10 mouse cellular contexts compared by ENCODE assay signal in the genomic region with DNA sequence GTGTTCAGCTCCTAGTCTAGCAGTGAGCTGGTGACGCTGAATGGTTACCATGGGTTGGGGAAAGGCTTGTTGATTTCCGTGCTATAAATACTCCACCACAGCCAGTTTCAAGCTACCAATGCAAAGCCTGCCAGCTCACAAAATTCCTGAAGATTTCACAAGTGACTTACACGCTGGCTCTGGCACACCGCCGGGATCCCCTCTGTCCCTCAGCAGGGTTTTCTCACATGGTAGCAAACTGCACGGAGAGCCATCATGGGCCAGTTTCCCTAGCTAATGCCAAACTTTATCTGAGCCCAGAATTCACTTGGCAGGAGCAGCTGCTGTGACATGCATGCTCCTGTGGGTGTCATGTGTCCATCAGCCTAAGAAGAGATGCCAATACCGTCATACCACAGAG. TPM values are rescaled to one million over a fixed set of nuclear protein-coding genes. Genes with fewer than 3 reads are reported as not detected.
A peak's percentile ranks its signal among the peaks of the same experiment; 100 is the strongest.
DNase-seq lines count a peak whose midpoint lies in the region; ATAC-seq lines count a peak whose summit lies in the region.
"Had no signal": no experiment of that assay in that cellular context is flagged by ENCODE, and none has a peak within 500 bp of the region (broad histone marks: within the 10 kb centered on the region; RNA-seq: fewer than 3 reads in every experiment).

No protein-coding gene starts in this region.

- ATAC-seq in CD4-positive, CD25-positive, alpha-beta regulatory T cell, adult 4 months = no peak
- no peak for ATAC-seq in liver, embryonic 12.5 days

- H3K27me3 ChIP-seq in liver, embryonic 12.5 days (replicated peaks) = no peaks in the 10 kb centered on the region

- H3K4me3 ChIP-seq in liver, embryonic 12.5 days = no peak overlapping the region

- H3K9ac ChIP-seq in liver, embryonic 12.5 days = no peak overlapping the region

- H3K36me3 ChIP-seq in liver, embryonic 12.5 days = no peaks in the 10 kb centered on the region

- no peaks in the 10 kb centered on the region for H3K4me1 ChIP-seq in liver, embryonic 12.5 days

- H3K4me2 ChIP-seq in liver, embryonic 12.5 days = no peak overlapping the region

- H3K9me3 ChIP-seq in liver, embryonic 12.5 days (replicated peaks) = no peaks in the 10 kb centered on the region

- no peak overlapping the region for H3K27ac ChIP-seq in liver, embryonic 12.5 days

- 61% methylated on average over 7 of the region's 7 CpGs for WGBS in liver, embryonic 12.5 days (ENCODE audit: insufficient replicate concordance)

- DNase-seq in CD4-positive, CD25-positive, alpha-beta regulatory T cell, adult 2 months (ENCODE audit: low read depth, low spot score) = peak; percentile 49
- peak; percentile 24 for DNase-seq in urinary bladder, postnatal 14 days (ENCODE audit: low spot score)
- no peak for DNase-seq in urinary bladder, postnatal 4 days (ENCODE audit: low spot score in 2 of 2)
- DNase-seq in layer of hippocampus, postnatal 25 days (ENCODE audit: extremely low spot score in 1 of 2, low spot score in 1 of 2) = peak; percentile 4 to 17
- DNase-seq in telencephalon, adult 2 months (ENCODE audit: low read depth, low spot score) = peak; percentile 32
- DNase-seq in cerebellum, adult 9-11 months = no peak
- DNase-seq: spleen, adult 18-20 months had no signal

RNA-seq across cellular contexts. Expression of gene Ikzf3, which starts 36.4 kb away (rescaled TPM):
- polyA plus RNA-seq in CD4-positive, CD25-positive, alpha-beta regulatory T cell, adult 4 months (2017; shearing (Covaris generic)) = 10 to 100 TPM; 77.0 to 98.7 TPM
- total RNA-seq in layer of hippocampus, postnatal 25 days (2021) = under 1 TPM in 1 of 2 experiments, not detected in 1; 0.52 TPM
- 0.07 and 0.12 TPM in 2 replicates for polyA plus RNA-seq in liver, embryonic 12.5 days (2016; fragmentation: Nextera tagmentation; extraction: Ambion mirVana)

RNA-seq across cellular contexts. Expression of gene Zpbp2, which starts 41.5 kb away (rescaled TPM):
- 1 to 10 TPM; 5.0 to 6.0 TPM for polyA plus RNA-seq in CD4-positive, CD25-positive, alpha-beta regulatory T cell, adult 4 months (2017; shearing (Covaris generic))
- total RNA-seq in layer of hippocampus, postnatal 25 days (2021) = not detected
- polyA plus RNA-seq in liver, embryonic 12.5 days (2016; fragmentation: Nextera tagmentation; extraction: Ambion mirVana) = 0.46 and 0.55 TPM in 2 replicates
- polyA plus RNA-seq: lung, embryonic 16.5 days had no signal

Comparison
In these comparisons a context has a peak if more than half of its experiments do, and no peak if none do; other contexts are left out.
1. DNase-seq: peak in CD4-positive, CD25-positive, alpha-beta regulatory T cell, adult 2 months (single experiment), urinary bladder, postnatal 14 days (single experiment), layer of hippocampus, postnatal 25 days (2 of 2) and telencephalon, adult 2 months (single experiment); none in urinary bladder, postnatal 4 days (0 of 2) and cerebellum, adult 9-11 months (single experiment).
2. RNA of gene Ikzf3, which starts 36.4 kb away (polyA plus RNA-seq): 77.0 to 98.7 TPM in CD4-positive, CD25-positive, alpha-beta regulatory T cell, adult 4 months; 0.07 to 0.12 TPM in liver, embryonic 12.5 days; every median in the first group is over 10 times any median in the second.